Comparison of ENCODE assay signal across 15 mouse cellular contexts in genomic region chrX:110199902-110200301, GRCm38 (mm10).
"Had no signal": no experiment of that assay in that cellular context is flagged by ENCODE, and none has a peak within 500 bp of the region (broad histone marks: within the 10 kb centered on the region; RNA-seq: fewer than 3 reads in every experiment).

No protein-coding gene starts in this region.

- DNase-seq: layer of hippocampus, adult 9-11 months; layer of hippocampus, postnatal 36 days; lung, embryonic 14.5 days; lung, postnatal 10 days; lung, postnatal 4 days; retina, postnatal 1 day; right cerebral cortex, postnatal 4 days; thymus, postnatal 4 days had no signal

- H3K4me1 ChIP-seq: intestine, embryonic 15.5 days; limb, embryonic 15.5 days; liver, embryonic 12.5 days; midbrain, embryonic 10.5 days; midbrain, embryonic 15.5 days; neural tube, embryonic 12.5 days; stomach, embryonic 15.5 days had no signal

- H3K9me3 ChIP-seq: intestine, embryonic 15.5 days; limb, embryonic 15.5 days; liver, embryonic 12.5 days; midbrain, embryonic 10.5 days; midbrain, embryonic 15.5 days; neural tube, embryonic 12.5 days; stomach, embryonic 15.5 days had no signal

- H3K27me3 ChIP-seq: intestine, embryonic 15.5 days; limb, embryonic 15.5 days; liver, embryonic 12.5 days; midbrain, embryonic 15.5 days; neural tube, embryonic 12.5 days; stomach, embryonic 15.5 days had no signal

- H3K36me3 ChIP-seq: intestine, embryonic 15.5 days; limb, embryonic 15.5 days; liver, embryonic 12.5 days; midbrain, embryonic 10.5 days; midbrain, embryonic 15.5 days; neural tube, embryonic 12.5 days; stomach, embryonic 15.5 days had no signal

- H3K9ac ChIP-seq: intestine, embryonic 15.5 days; limb, embryonic 15.5 days; liver, embryonic 12.5 days; lung, embryonic 14.5 days; midbrain, embryonic 15.5 days; neural tube, embryonic 12.5 days; stomach, embryonic 15.5 days had no signal

- H3K27ac ChIP-seq: intestine, embryonic 15.5 days; limb, embryonic 15.5 days; liver, embryonic 12.5 days; midbrain, embryonic 10.5 days; midbrain, embryonic 15.5 days; neural tube, embryonic 12.5 days; stomach, embryonic 15.5 days had no signal

- ATAC-seq: intestine, embryonic 15.5 days; liver, embryonic 12.5 days; midbrain, embryonic 15.5 days had no signal

- H3K4me2 ChIP-seq: intestine, embryonic 15.5 days; limb, embryonic 15.5 days; liver, embryonic 12.5 days; lung, embryonic 14.5 days; midbrain, embryonic 15.5 days; neural tube, embryonic 12.5 days; stomach, embryonic 15.5 days had no signal

- H3K4me3 ChIP-seq: intestine, embryonic 15.5 days; limb, embryonic 15.5 days; liver, embryonic 12.5 days; midbrain, embryonic 10.5 days; midbrain, embryonic 15.5 days; neural tube, embryonic 12.5 days; stomach, embryonic 15.5 days had no signal
